Mouse (Mus musculus) adrenal gland, postnatal 10 days (tissue): ENCODE data around the gene Pgm5. TPM values are rescaled to one million over a fixed set of nuclear protein-coding genes. Genes with fewer than 3 reads are reported as not detected.

Experiments used
- DNase-seq: peaks from one replicate; pipeline ENCODE4 v3.0.0; 2021; ENCODE audit warnings: mixed read lengths
- total RNA-seq, 2 experiments: library from RNA; stranded (reverse); gene quantifications; 2 replicates each; pipeline ENCODE4 v1.2.3; 2021

Gene Pgm5
- total RNA-seq, 2 experiments from 2014 or later = 47.4 to 48.7 TPM

- peak; percentile 84 for DNase-seq
Measured at GRCm38 (mm10) chr19:24871037-24871635, 9.5 kb upstream of the Pgm5 start.

DNA sequence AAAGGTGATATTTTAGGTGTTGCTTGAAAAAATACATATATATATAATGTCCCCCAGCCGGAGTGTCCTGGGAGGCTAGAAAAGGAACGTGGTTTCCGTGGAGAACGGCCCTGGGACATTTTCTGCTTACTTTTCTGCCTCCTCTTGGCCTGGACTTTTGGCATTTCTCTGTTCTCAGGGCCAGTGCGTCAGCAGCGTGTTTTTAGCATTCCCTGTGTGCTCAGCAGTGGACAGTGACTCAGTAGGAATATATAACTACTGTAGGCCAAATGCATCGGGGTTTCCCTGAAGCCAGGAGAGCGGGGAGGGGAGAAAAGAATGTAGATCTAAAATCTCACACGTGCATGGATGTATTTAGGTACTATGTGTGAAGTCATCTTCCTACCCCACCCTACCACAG lies 3.8 kb upstream of the Pgm5 start:
- DNase-seq = peak; percentile 47

DNA sequence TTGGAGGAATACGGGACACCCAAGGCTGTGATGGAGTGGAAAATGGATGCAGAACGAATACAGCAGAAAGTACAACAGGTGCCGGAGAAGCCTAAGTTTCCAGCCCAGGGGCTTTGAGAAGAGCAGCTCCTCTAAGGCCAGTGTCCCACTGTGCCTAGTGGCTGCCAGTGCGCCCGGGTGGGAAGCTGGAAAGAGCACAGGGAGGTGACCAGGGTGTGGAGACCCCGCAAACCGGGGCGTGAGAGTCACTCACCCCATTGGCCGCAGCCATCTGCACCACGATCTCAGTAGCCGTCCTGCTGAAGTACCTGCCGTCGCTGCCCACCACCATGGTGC lies 411 bp downstream of the Pgm5 start:
- DNase-seq = no peak

DNA sequence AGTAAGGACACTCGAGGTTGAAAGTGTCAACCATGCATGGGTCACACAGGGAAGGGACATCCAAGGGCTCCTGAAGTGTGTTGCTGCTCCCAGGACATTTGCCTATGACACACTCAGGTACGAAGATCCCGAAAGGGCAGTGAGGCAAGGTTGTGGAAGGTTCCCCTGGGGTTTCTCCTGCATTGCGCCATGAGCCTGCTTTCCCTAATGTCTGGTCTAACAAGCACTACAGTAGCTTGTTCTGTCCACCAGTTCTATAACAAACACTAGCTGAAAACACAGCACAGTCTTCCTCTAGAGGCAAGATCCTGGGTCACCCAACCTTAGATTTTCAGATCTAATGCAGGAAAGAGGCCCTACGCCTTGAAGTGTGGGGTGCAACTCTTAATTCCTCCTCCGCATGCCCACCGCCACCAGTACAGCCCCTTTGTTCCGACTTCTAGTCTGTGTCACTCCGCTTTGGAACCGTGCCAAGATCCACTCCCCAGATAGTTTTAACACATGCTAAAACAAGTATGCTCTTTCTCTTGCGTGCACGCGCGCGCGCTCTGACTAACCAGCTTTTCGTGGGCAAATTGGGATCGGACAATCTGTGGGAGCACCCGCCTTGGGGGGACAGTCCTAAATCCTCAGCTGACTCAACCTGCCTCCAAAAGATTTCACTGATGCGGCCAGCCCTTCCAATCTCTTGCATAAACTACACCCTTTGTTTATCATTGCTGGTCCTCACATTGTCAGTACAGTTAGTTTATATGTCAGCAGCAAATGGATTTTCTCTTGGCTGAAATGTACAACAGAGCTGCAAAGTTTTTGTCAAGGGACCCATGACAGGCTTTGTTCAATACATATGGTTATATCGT lies 10.0 kb downstream of the Pgm5 start:
- DNase-seq = peak; percentile 65

DNA sequence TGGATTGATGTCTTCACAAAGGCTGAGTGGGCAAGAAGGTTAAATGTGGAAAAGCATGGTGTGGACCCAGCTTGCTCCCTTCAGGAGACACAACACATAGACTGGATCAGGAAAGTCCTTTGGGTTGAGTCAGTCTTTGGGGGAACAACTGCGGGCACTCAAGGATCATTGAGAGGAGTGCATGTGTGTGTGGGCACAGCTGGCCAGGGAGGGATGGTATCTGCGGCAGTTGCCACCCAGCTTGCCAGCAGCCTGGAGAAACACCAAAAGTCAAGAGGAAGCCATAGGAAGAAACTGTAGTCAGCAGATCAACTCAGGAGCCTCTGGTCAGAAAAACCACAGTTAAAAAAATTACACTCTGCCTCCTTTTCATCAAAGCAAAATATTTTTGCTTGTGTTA lies 12.8 kb downstream of the Pgm5 start:
- DNase-seq = no peak

DNA sequence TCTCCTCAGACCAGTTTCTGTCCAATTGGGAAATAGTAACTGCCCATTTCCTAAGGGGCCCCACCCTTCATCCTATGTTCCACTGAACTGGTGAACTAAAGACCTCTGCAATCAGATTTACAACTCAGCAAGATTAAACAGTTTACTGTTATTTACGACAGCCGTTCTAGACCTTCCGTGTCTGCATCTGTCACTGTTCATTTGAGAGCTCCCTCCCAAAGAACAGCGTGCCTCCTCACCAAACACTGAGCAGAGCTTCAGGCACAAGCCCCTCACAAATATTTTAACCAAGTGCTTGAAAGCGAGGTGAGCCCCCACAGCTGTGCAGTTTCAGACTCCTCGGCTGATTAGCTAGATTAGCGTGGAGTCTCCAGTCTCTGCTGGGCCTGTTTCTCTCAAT lies 13.3 kb downstream of the Pgm5 start:
- DNase-seq = no peak

DNA sequence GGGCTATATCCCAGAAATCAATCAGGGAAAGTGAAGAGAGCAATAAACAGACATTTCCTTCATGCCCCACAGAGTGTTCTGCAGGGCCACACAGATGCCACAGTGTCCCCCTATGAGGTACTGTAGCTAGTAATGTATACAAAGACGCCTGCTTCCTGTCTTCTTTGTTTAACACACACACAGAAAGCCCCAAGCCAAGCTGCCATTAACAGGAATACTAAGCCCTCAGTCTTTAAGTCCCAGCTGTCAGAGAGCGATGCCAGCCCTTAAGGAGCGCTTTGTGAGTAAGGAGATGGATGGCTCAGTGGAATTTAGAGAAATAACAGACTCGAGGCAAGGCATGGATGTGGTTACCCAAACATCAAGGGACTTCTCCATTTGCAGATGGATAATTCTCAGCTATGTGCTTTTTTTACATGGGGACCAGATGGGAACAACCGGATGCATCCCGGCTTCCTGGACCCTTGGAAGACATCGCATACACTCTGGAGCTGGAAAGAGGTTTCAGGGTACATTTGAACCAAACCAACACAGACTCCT lies 16.6 kb downstream of the Pgm5 start:
- DNase-seq = no peak

- no peak for DNase-seq
Measured at GRCm38 (mm10) chr19:24842080-24842479, 19.6 kb downstream of the Pgm5 start.

- DNase-seq = no peak
Measured at GRCm38 (mm10) chr19:24824517-24824916, 37.1 kb downstream of the Pgm5 start.

GRCm38 (mm10) chr19:24815661-24816221 lies 45.9 kb downstream of the Pgm5 start:
- DNase-seq = no peak

DNA sequence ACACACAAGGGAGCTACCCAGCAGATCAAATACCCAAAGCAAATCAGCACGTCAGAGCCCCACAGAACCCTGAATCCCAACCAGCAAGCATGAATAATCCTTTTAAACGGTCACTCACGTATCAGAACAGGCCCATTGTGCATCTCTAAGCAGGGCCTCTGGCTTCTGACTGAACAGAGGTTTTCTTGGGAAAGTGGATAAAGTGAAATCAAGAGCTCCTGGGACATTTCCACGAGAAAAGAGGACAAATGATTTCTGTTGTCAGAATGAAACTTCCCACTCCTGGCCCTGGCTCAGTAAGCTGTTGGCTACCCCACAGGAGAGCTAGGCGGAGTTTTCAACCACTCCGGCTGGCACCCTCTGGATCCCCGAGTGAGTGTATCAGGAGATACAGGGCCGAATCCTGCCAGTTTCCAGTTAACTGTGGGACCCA lies 48.8 kb downstream of the Pgm5 start:
- no peak for DNase-seq

- DNase-seq = peak; percentile 72
Measured at GRCm38 (mm10) chr19:24812106-24812810, 49.4 kb downstream of the Pgm5 start.

DNA sequence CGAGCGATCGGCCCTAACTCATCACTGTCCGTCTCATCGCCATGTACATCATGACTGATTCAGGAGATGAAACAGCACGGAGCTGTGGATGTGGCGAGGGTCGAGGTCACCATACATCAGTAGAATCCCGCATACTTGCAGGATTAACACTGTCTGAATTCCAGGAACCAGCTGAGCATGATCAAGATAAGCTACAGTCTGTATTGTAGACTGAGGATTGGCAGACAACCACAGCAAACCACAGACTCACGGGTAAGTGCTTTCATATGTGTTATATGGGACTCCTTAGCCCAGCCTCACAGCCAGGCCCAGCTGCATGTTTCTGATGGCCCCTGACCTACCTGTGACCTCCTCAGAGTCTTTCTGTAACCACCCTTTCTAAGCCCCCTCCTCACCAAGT lies 50.2 kb downstream of the Pgm5 start:
- DNase-seq = no peak

DNA sequence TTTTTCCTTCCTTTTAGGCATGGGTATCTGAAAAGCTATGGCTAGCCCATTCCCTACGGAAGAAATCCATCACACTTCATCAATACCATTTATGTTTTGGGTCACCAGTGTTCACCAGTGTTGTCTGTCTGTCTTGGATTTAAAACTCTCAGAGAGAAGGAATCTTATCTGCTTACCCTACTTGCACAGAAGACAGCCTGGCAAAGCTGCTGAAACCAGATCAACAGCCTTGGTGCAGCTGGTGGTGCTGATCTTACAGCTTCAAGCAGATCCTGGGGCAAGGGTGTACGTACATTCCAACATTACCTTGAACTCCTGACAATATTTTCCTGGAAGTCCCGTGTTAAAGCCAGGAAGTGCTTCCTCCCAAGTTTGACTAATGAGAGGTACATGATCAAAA lies 55.6 kb downstream of the Pgm5 start:
- DNase-seq = no peak

- DNase-seq = no peak
Measured at GRCm38 (mm10) chr19:24797606-24798005, 64.0 kb downstream of the Pgm5 start.

GRCm38 (mm10) chr19:24794350-24794749 lies 67.3 kb downstream of the Pgm5 start:
- DNase-seq = no peak

DNA sequence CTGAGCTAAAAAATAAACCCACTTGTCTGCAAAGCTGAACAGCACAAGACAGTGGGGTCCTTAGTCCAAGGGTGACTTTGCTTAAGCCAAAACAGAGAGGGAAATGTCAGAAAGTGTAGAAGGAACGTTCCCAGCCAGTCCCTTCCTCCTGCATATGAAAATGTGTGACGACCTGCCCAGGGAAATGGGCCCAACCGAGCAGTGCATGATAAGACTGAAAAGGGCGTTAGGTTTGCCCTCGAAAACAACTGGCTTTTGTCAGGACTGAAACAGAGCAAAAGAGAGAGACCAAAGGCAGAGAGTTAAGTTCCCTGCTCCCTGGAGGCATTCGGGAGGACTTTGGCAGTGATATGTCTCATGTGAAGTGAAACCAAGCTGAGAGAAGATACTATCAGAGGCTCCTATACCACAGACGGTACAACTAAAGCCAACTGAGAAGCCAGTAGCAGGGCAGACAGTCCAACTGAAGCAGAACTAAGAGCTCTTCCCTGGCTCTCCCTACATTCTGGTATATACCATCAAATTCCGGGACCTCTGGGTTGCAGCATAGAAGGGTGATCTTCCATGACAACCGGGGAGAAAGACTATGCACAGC lies 68.0 kb downstream of the Pgm5 start:
- no peak for DNase-seq

- no peak for DNase-seq
Measured at GRCm38 (mm10) chr19:24792876-24793275, 68.8 kb downstream of the Pgm5 start.

GRCm38 (mm10) chr19:24785898-24786297 lies 75.8 kb downstream of the Pgm5 start:
- no peak for DNase-seq

DNA sequence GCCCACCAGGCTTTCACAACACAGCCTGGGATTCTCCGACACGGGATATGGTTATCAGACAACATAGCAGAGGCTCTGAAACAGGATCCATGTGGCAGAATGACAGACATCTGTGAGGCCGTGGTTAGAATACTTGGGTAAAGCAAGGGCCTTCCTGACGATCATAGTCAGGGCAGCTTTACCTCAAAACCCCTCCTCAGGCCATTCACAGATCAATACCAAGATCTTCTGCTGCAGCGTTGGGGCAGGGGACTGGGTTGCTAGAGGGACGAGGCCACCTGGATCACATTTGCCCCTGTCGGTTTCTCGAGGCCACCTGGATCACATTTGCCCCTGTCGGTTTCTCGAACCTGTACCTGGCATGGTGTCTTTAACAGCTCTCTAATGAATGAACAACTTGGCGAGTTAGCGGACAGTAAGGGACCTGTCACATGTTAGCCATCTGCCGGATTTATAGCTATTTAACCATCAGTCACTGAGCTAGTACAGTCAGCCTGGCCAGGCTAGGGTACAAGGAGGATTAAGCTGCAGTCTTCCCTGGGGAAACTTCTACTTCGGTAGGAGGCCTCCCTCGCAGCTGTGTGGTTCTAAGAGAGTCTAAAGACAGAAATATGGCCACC lies 76.5 kb downstream of the Pgm5 start:
- no peak for DNase-seq

DNA sequence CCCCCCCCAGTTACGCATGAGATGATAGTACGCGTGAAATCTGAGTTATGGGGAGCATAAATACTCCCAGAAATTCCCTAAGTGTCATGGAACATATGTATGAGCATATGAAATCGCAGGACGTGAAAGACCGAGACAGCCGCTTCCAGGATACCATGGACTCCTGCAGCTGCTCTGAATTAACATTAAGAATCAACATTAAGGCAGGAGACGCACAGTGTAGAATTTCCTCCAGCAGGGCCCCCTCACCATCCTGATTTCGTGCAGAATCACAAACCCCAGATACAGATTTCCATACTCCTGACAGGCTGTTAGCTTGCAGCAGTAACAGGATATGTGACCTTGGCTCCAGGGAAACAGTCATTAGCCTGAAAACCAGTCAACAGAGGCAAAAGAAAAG lies 77.9 kb downstream of the Pgm5 start:
- DNase-seq = no peak

DNA sequence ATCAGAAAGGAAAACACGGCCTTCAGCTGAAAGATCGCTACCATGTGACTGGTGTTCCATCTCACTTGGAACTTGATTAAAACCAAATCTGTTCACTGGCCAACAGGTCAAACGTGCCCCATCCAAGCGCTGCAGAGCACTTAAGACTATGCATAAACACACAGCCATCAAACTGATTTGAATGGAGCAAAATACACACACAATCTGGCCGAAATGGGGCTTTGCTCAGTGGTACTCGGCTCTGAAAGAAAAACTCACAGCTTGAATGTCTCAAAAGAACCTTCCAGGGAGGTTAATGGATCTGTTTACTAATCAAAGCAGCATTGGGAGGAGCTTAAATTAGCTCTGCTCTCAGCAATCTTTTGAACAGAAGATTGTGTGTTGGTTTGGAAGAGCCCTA lies 81.7 kb downstream of the Pgm5 start:
- no peak for DNase-seq
